Mouse (Mus musculus) stomach, postnatal 0 days (tissue): Measurements from ENCODE around the gene Rxrg.

ENCODE experiments used
- CTCF ChIP-seq: IDR thresholded peaks from 2 replicates; pipeline ENCODE4 v1.5.1; 2016; ENCODE audit warnings: antibody characterized with exemption, low read depth, mild to moderate bottlenecking, moderate library complexity
- EP300 ChIP-seq: optimal IDR thresholded peaks from 2 replicates; pipeline ENCODE3; 2016; ENCODE audit warnings: antibody characterized with exemption

- no peak for TF ChIP-seq CTCF
- TF ChIP-seq EP300: no peak
These were observed 44.1 kb upstream of the Rxrg start for GRCm38 (mm10) chr1:167553959-167554526.
